Mouse (Mus musculus) heart, adult 2 months (tissue): ENCODE measurements around the gene Ren1. TPM values are rescaled to one million over a fixed set of nuclear protein-coding genes. Genes with fewer than 3 reads are reported as not detected.

Experiments
- DNase-seq, 2 experiments: peaks; one replicate each; pipeline ENCODE4 v3.0.0; 2021
- H3K27ac ChIP-seq: fragments of 200-600 bp; 2 replicates; pipeline ENCODE4 v1.8.1; 2022
- H3K27me3 ChIP-seq: fragments of 200-500 bp; 2 replicates; pipeline ENCODE4 v1.6.1; 2012; ENCODE audit warnings: mild to moderate bottlenecking, low read length, inconsistent platforms, mixed read lengths; ENCODE audit not compliant: control insufficient read depth, insufficient read depth
- H3K36me3 ChIP-seq: fragments of 200-500 bp; 2 replicates; pipeline ENCODE4 v1.6.1; 2012; ENCODE audit warnings: low read length, inconsistent platforms; ENCODE audit not compliant: control insufficient read depth, insufficient read depth
- H3K4me1 ChIP-seq: fragments of 200-500 bp; 2 replicates; pipeline ENCODE4 v1.6.1; 2011; ENCODE audit warnings: low read length; ENCODE audit not compliant: control insufficient read depth, insufficient read depth
- H3K4me3 ChIP-seq: fragments of 200-600 bp; 2 replicates; pipeline ENCODE4 v1.8.1; 2022
- H3K79me2 ChIP-seq: fragments of 200-500 bp; replicated peaks from 2 replicates; pipeline ENCODE4 v1.6.1; 2012; ENCODE audit warnings: mild to moderate bottlenecking, inconsistent platforms, low read length, moderate library complexity, mixed read lengths; ENCODE audit not compliant: control insufficient read depth, insufficient read depth
- H3K9ac ChIP-seq: fragments of 200-500 bp; 2 replicates; pipeline ENCODE4 v1.6.1; 2012; ENCODE audit warnings: low read depth, mild to moderate bottlenecking, control low read depth, inconsistent platforms, low read length, mixed read lengths
- CTCF ChIP-seq: fragments of 200-600 bp; IDR thresholded peaks from 2 replicates; pipeline ENCODE4 v1.8.1; 2022; ENCODE audit warnings: antibody characterized with exemption, mild to moderate bottlenecking, moderate library complexity
- EP300 ChIP-seq: fragments of 200-500 bp; IDR thresholded peaks from 2 replicates; pipeline ENCODE4 v1.6.1; 2011; ENCODE audit warnings: low read depth, low read length, control low read depth; ENCODE audit not compliant: insufficient read depth
- POLR2A ChIP-seq: fragments of 200-500 bp; IDR thresholded peaks from 2 replicates; pipeline ENCODE4 v1.6.1; 2011; ENCODE audit warnings: mild to moderate bottlenecking, low read depth, low read length, control low read depth; ENCODE audit not compliant: insufficient read depth
- WGBS: fragments of 180-500 bp; shearing (Covaris S2); methylation state at CpG from one replicate; pipeline ENCODE4 v1.1.7; 2018; 5-methylcytosine and 5-hydroxymethylcytosine counted together
- intact Hi-C: fragments of 180-260 bp; cut with DNase I; formaldehyde crosslinking; loops from one replicate; pipeline ENCODE4 v1.15.1; 2025
- long read RNA-seq: library from polyadenylated mRNA; stranded (forward); transcript quantifications from one replicate; pipeline ENCODE4 v2.0.0, GENCODE M21; 2021
- polyA plus RNA-seq: library from polyadenylated mRNA; depleted of rRNA; stranded (reverse); fragments of >200 nt; gene quantifications from 2 replicates; pipeline ENCODE4 v1.2.3, GENCODE M21; 2012; rRNA removed
- total RNA-seq, 2 experiments: library from RNA; stranded (reverse); gene quantifications; 2 replicates each; pipeline ENCODE4 v1.2.3; 2021

Gene Ren1
- under 1 TPM in 1 of 2 experiments, not detected in 1; 0.14 TPM for total RNA-seq
- polyA plus RNA-seq = 0.23 and 0.41 TPM in 2 replicates
- long read RNA-seq = 0 reads

GRCm38 (mm10) chr1:133350210-133350609 lies at the start of gene Ren1:
TSS of gene Ren1 (plus strand) at chr1:133350510.
- 100% methylated on average over 1 of the region's 1 CpGs for WGBS
- no peak for DNase-seq
- Histone ChIP-seq H3K4me1 (no peaks in the 10 kb centered on the region), H3K36me3 (no peaks in the 10 kb centered on the region), H3K27me3 (no peaks in the 10 kb centered on the region), H3K27ac (no peak within 1 kb of the TSS), H3K4me3 (no peak within 1 kb of the TSS), H3K9ac (no peak within 1 kb of the TSS), H3K79me2 (no peaks in the 10 kb centered on the region)
- intact Hi-C loops = no loop called here
- no peak for TF ChIP-seq POLR2A
- no peak for TF ChIP-seq CTCF
- no peak for TF ChIP-seq EP300

DNA sequence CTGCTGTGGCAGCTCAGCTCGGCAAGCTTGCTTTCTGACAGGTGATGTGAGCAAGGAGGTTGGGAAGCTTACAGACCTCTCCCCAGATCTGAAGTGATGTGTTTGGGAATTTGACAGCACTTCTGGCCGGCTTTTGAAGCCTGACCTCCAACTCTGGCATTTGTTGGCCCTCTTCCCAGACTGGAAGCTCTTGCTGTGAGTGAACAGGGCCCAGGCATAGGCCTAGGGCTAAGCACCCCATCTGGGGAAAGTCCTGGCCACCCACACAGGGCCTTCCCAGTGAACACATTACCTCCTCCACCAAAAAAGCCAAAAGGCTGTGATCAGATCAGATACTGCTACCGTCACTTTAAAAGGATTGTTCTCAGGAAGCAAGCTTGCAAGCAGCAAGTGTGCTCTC lies 47.8 kb upstream of the Ren1 start:
- Histone ChIP-seq H3K27me3 (no peaks in the 10 kb centered on the region), H3K27ac (no peak overlapping the region), H3K9ac (no peak overlapping the region), H3K36me3 (no peaks in the 10 kb centered on the region), H3K4me3 (no peak overlapping the region), H3K79me2 (no peaks in the 10 kb centered on the region), H3K4me1 (peaks cover 2% of the 10 kb centered on the region)
- WGBS = 27% methylated on average over 3 of the region's 3 CpGs
- peak; percentile 47 to 64 for DNase-seq
- intact Hi-C loops = loop anchor here (5.0 kb wide), 1 partner anchor 75 kb away; no protein-coding TSS in a partner anchor
- TF ChIP-seq POLR2A = no peak
- 0 out of 2 replicates have a peak, but pooled peaks have one; percentile 9 for TF ChIP-seq EP300
- TF ChIP-seq CTCF = no peak

DNA sequence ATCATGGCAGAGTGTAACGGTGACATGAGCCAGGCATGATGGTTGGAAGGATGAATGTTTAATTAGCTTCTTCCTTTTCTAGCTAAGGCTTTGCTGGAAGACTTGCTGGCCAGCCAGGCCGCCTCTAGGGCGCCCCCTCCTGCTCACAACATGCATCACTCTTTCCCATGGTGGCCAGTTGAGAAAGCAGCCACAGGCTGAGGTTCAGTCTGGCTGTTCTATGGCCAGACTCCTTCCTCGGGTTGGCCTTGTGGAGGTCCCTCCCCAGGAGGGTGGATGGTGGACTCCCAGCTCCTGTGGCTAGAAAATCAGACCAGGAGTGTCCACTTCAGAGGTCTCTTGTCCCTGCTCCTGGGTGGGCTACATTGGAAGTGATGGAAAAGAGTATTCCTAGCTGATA lies 43.5 kb upstream of the Ren1 start:
- Histone ChIP-seq H3K9ac (no peak overlapping the region), H3K79me2 (no peaks in the 10 kb centered on the region), H3K4me3 (no peak overlapping the region), H3K27me3 (no peaks in the 10 kb centered on the region), H3K27ac (no peak overlapping the region), H3K36me3 (no peaks in the 10 kb centered on the region), H3K4me1 (peaks cover 2% of the 10 kb centered on the region)
- intact Hi-C loops = loop anchor here (1.0 kb wide), 2 partner anchors 126 to 130 kb away; no protein-coding TSS in a partner anchor
- no peak for TF ChIP-seq POLR2A
- TF ChIP-seq EP300 = 0 out of 2 replicates have a peak, but pooled peaks have one; percentile 11
- TF ChIP-seq CTCF = peak; percentile 90
- DNase-seq = peak; percentile 79 to 89
- 3% methylated on average over 4 of the region's 4 CpGs for WGBS

DNA sequence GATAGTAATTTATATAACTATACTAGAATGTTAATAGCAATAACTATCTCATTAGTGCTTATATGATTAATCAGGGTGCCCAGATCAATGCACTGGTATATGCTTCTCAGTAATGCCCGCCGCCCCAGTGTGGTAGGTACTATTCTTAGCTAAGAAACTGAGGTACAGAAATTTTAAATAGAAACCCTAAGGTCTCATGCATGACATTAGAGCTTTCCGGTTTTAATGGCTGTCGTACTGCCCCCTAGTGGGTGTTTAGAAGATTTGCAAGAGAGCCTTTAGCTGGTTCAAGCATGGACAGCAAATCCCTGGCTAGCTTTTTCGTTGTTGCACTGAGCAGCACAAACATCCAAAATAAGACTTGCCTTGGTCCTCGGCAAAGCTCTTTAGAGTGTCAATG lies 43.0 kb upstream of the Ren1 start:
- 6% methylated on average over 6 of the region's 6 CpGs for WGBS
- Histone ChIP-seq H3K4me1 (peaks cover 2% of the 10 kb centered on the region), H3K4me3 (no peak overlapping the region), H3K79me2 (no peaks in the 10 kb centered on the region), H3K36me3 (no peaks in the 10 kb centered on the region), H3K27ac (no peak overlapping the region), H3K9ac (no peak overlapping the region), H3K27me3 (no peaks in the 10 kb centered on the region)
- peak in 1 of 2 experiments; percentile 27 for DNase-seq
- TF ChIP-seq EP300 (no peak), POLR2A (no peak), CTCF (peak; percentile 81)
- intact Hi-C loops = loop anchor here (1.0 kb wide), 2 partner anchors 126 to 130 kb away; no protein-coding TSS in a partner anchor

- Histone ChIP-seq H3K27me3 (no peaks in the 10 kb centered on the region), H3K9ac (no peak within 1 kb of the TSS), H3K27ac (no peak within 1 kb of the TSS), H3K36me3 (no peaks in the 10 kb centered on the region), H3K79me2 (no peaks in the 10 kb centered on the region), H3K4me1 (no peaks in the 10 kb centered on the region; the same call in 1 of the 2 replicates), H3K4me3 (no peak within 1 kb of the TSS)
- TF ChIP-seq CTCF (no peak), POLR2A (no peak), EP300 (no peak)
- WGBS = 74% methylated on average over 14 of the region's 14 CpGs
- intact Hi-C loops = no loop called here
- DNase-seq = no peak
These were observed 40.5 kb upstream of the Ren1 start, which contains the start of gene Golt1a for GRCm38 (mm10) chr1:133309652-133310267. TSS of gene Golt1a (plus strand) at chr1:133309800.

DNA sequence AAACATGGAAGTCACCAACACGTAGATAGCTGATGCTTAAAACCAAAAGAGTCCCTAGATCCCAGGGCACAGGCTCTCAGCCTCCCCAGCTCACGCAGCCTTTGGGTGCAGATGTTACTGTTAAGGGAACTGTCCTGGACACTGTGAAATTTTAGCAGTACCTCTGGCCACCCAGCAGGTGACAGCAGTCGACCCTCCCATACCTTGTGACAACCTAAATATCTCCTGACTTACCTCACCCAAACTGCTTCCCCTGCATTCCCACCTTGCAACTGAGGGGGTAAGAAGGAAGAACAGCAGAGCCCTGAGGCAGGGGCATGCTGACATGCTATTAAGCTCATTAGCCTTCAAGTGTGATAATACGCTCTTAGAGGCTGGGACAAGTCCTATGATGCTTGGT lies 39.1 kb upstream of the Ren1 start:
- intact Hi-C loops = no loop called here
- Histone ChIP-seq H3K27me3 (no peaks in the 10 kb centered on the region), H3K4me1 (no peaks in the 10 kb centered on the region; the same call in 1 of the 2 replicates), H3K9ac (no peak overlapping the region), H3K4me3 (no peak overlapping the region), H3K79me2 (no peaks in the 10 kb centered on the region), H3K27ac (no peak overlapping the region), H3K36me3 (no peaks in the 10 kb centered on the region)
- WGBS = 77% methylated on average over 4 of the region's 4 CpGs
- no peak for DNase-seq
- TF ChIP-seq POLR2A = no peak
- peak; percentile 36 for TF ChIP-seq CTCF
- TF ChIP-seq EP300 = no peak
